Mouse (Mus musculus) inflammation-experienced regulatory T-cells, adult 6 months (primary cell): ENCODE measurements around the gene Snap25. TPM values are rescaled to one million over a fixed set of nuclear protein-coding genes. Genes with fewer than 3 reads are reported as not detected.

Experiments used
- ATAC-seq: one replicate; pipeline ENCODE4 v1.8.0; 2017
- polyA plus RNA-seq, 3 experiments: library from polyadenylated mRNA; unstranded; fragments of 100-300 nt; shearing (Covaris generic); gene quantifications; one replicate each; pipeline ENCODE4 v1.2.1; 2017

The Snap25 gene
- polyA plus RNA-seq, 3 experiments from 2014 or later: not detected

DNA sequence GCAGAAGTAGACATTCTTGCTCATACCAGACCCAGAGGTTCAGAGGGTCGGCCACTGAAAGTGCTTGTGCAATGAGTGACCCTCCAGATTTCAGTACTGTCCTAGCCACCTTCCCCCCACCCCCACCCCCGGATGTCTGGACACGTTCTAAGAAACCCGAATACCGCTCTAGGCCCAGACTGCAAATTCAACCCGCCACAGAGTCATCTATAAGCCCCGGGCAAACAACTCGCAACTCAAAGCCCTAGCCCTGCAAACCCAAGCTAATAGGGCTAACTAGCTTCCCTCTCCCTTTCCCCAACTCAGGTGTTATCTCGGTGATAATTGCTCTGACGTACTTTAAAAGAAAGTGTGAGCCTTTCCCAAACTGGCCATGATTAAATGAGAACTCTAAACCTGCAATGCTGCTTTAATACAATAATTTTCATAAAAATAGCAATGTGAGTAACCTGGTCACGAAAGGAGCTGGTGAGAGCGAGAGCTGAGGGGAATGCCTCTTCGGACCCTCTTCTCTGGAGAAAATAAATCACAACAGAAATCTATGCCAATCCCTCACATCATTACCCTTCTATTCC lies 725 bp upstream of the Snap25 start:
- ATAC-seq: no peak

DNA sequence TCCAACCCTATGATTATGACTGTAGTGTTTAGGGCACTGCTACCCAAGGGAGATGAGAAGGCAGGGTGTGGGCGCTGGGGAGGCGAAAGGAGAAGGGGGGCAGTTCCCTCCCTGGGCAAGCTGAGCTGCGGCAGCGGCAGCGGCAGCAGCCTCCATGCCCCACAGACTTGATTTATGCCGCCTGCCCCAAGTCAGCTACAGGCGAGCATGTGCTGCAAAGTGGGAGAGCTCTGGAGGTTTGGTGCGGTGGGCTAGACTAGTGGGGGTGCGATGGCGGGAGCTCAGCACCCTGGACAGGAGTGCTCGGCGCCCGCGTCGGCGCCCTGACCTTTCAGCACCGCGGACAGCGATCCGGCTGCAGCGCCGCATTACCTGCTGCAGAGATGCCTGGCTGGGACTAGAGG lies 757 bp downstream of the Snap25 start:
- no peak for ATAC-seq

DNA sequence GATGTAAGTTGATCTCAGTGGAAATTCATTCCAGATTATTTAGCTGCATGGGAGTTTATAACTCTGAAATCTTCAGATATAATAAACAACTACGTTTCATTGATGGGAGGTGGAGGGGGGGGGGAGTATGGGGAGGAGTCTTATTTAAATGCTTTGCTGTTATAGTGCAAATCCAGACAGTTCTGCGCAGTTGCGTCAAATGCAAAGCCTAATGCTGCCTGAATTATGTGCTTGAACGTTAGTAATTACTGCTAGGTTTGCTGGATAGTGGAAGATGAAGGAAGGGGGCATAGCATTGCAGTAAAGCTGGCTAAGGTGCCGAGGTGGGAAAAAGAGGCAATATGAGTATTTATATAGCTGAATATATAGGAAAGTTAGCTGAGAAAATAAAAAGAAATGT lies 2.3 kb downstream of the Snap25 start:
- no peak for ATAC-seq

DNA sequence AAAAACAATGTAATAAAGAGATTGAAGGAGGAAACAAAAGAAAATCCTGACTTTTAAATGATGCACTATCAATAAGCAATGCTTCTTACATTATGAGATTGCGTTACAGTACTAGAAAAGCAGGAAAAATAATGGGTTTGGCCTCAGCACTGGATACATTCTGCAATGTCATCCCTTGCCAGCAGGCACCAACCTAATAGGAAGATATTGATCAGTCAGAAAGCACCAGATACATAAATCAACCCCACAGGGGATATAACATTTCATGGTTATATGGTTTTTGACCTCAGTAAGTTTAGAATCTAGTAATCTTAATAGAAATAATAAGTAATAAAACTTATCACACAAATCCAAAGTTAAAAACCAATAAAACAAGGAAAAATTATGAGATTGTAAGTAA lies 3.1 kb downstream of the Snap25 start:
- no peak for ATAC-seq

DNA sequence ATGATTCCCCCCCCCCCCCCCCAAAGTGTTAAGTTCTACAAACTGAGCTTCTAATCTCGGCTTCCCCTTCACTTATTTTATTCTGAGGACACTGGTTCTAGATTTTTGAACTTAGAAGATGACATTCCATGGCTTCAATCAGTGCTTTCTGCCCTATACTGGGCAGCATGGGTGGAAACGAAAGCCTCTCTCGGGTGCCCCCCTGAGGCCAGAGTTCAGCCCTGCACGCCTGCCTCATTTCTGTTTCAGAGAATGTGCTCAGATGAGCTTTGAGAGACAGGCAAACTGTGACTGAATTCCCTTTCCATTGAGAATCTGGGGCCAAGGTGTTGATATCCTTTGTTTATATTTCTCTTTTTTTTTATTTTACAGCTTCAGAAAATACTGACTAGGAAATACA lies 7.0 kb downstream of the Snap25 start:
- no peak for ATAC-seq

DNA sequence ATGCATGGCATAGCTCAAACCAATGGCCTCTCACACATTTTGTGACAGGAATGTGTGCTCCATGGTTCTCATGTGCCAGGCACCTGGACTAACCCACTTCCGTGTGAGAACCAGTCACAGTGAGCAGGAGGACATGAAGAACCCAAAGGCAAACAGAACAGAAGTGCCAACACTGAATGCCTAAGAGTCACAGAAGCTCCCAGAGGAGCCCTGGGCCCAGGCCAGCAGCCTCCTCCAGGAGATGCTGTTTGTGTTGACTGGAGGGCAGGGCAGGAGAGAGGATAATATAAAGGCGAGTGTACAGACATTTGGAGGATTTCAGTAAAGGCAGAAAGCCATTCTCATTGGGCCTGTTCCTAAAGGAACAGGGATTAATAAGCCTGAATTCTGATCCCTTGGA lies 25.0 kb downstream of the Snap25 start:
- ATAC-seq: no peak

DNA sequence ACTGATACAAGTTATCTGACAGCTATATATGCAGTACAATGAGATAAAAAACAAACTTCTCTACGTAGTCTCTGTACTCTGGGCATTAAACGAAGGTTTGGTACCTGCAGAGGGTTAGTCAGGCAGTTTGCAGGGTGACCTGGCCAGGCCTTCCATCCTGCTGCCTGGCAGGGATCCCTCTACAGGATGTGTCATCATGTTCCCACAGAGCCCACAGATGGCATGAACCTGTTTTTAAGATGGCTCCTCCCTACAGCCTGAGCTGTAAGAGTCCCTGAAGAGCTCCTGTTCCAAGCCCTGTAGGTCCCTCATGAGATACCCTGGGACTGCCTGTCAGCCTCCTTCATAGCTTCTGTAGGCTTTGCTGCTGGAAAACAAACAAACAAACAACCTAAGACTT lies 29.0 kb downstream of the Snap25 start:
- ATAC-seq: no peak

DNA sequence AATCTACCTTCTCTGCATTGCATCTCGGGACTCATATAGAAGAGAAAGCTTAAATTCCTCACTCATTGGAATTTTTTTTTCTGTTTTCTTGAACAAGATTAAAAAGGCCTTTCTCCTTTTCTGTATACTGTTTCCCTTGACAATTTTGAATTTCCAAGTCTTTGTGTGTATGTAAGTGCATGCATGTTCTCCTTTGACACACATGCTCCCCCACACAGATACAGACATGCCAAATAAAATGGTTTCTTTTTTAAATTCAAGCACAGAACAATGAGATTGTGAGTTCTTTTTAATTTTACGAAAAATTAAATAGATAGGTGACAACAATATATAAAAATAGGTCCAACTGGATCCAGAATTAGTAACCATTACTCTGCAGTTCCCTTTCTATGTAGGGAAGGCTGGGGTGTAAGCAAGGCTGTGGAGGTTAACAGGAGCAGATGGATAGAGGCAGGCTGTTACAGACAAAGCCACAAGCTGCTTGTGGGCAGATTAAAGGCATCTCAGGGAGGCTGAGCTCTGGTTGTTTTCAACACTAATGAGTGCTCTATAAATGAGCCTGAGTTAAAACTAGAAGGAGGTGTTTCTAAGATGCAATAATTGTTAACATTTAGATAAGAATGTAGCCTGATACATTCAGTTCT lies 31.6 kb downstream of the Snap25 start:
- ATAC-seq: no peak

DNA sequence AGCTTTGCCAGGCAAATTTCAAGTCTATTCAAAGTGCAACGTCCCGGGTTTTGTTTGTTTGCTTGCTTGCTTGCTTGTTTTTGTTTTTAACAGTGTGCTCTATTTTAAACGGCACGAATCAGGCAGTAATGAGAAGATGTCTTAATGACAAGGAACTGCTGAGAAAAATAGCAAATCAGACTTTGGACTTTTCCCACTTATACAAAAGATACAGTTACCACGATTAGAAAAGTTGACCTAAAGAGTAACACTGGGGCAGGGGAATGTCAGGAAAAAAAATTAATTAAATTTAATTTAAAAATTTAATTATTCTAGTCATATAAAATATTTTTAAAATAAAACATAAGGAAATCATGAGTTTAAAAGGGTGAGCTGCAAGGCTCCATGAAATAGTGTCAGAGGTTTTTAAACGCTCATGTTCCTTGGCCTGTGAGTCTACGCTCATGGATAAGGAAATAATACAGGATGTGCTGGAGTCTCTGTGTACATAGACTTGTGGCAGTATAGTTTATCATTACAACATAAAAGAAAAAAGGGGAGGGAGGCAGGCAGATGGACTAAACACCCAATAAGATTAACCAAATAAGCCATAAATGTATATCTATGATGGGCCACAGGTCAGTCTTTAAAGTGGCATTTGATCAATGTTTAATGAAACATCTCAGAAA lies 32.2 kb downstream of the Snap25 start:
- ATAC-seq: no peak

DNA sequence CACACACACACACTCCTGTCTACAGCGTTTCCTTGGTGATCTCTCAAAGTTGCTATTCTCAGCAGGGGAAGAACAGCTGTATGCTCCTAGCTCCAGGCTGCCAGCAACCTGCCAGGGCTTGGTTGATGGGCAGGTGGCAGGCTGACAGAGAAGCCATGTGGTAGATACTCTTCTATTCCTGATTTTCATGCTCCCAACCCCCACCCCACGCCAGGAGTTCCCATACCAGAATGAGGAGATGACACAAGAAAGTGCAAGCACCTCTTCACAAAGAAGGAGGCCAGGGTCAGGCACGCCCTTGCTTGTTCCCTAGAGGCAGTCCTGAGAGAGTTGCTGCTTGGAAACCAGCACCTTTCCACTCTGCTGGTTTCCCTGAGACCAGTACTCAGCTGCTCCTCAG lies 40.4 kb downstream of the Snap25 start:
- no peak for ATAC-seq

DNA sequence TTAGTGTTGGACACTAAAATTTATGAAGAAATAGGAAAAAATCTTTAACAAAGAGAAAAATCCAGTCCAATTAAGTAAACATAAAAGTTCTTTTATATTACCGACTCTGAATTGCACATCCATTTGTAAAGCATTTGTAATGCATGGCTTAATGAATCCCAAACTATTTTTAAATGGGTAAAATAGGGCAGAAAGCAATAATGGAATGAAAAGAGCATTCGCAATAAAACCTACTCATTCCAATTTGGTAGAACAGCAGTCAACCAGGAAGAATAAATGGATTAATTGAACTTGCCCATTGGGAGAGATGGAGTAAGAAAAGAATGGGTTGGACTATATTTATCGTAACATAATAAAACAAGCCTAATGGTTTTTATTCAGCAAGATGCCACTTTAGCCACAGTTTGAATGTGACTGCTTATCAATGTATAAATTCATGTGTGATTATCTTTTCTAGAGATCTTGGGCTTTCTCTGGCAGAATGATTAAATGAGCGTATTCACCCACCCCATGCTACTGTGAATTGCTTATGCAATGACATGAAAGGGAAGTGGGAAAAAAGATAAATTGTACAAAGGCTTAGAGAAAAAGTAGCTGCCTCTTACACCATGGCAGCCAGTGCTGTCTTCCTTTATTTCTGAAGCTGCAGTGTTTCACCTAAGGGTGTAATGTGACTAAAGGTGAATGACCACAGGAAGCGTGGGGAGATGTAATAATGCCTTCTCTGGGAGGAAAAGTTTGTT lies 45.7 kb downstream of the Snap25 start:
- ATAC-seq: no peak

DNA sequence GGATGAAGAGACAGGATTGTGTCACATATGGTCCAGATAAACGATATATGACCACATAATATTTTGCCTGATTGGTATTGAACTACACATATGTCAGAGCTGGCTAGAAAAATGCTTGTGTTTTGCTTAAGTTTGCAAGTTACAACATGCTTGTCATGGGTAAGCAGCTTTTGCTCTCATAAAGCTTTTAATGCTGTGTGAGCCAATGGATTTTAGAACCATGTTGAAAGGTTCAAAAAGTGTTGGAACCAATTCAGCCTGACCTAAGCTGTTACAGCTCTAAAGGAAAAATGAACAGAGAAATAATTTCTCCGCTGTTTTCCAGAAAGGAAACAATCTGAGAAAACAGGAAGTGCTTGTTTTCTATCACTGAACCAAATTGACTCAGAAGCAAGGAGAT lies 64.9 kb downstream of the Snap25 start:
- ATAC-seq: no peak

DNA sequence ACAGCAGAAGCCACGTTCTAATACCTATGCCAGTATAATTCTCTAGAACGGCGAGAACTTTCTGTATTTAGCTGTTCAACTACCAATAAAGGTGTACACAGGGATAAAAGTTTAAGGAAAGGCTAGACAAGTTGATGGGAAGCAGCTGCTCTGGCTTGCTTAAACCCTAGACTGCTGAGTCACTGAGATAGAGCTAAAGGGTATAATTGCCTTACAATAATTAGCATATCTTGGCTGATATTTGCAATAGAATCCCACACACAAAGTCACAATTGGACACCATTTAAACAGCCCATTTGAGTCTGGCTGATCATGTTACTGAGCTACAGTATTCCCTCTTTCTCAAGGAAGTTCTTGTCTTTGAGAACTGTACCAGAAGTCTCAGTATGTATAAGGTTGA lies 65.4 kb downstream of the Snap25 start:
- no peak for ATAC-seq

DNA sequence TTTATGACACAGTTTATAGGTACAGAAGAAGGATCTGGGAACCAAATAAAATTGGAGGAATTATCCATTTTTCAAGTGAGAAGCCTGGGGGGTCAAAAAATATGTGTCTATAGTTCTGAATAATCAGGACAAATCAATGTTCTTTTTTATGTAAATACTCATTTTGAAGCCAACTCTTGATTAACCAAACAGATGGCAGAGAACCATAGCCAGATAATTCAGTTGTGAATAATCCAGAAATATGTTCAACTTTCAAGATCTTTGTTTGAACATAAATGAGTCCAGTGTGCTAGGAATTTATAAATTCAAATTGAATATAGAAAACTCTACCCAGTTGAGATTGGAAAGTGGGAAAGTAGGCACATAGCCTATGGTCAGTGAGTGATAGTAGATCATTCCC lies 67.0 kb downstream of the Snap25 start:
- no peak for ATAC-seq

DNA sequence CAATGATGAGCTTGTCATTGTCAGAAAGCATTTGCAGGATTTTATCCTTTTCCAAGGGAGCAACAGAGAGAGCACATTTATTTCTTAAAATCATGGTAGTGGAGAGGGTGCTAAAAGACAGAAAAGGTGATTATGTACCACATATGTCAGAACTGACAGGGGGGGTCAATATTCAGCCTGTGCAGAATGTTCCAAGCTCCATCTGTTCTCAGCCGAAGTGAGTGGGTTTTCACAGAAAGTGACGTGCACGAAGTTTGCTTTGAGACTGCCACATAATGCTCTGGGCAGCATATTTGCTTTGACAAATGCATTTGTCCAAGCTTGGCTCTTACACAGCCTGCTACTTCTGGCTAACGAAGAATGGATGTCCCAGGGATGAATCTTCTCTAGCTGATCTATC lies 71.1 kb downstream of the Snap25 start:
- ATAC-seq: no peak

DNA sequence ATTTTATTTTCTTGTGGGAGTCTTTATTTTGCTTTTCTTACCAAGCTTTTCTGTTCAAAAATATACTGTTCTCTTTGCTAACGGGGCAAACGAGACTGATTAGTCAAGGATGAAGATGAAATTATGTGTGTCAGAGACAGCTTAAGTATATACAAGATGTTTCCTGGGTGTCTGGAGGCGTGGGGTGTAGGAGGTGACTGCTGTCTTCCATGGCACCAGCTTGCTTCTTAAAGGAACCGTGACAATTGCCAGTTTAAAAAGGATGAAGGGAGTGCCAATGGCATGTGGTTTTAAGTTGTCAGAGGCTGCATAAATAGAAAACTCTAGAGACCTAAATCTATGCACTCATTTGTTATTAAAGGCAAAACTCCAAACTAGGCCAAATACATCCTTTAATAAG lies 75.1 kb downstream of the Snap25 start:
- ATAC-seq: no peak

DNA sequence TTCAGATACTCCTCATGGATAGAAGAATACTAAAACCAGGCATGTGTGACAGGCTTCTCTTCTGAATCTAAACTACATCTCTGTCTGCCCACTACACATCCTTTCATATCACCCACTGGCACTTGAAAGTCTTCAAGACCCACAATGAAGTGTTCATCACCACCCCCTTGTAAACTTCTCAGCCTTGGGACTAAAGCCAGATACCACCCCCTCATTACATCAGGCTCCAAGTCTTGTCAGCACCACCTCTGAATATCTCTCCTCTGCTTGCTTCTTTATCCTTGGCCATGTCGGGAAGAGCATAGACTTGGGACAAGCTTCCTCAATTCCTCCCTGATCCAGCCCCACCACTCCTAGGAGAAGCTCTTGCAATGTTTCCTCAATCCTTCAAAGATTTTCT lies 83.3 kb downstream of the Snap25 start:
- ATAC-seq: no peak

DNA sequence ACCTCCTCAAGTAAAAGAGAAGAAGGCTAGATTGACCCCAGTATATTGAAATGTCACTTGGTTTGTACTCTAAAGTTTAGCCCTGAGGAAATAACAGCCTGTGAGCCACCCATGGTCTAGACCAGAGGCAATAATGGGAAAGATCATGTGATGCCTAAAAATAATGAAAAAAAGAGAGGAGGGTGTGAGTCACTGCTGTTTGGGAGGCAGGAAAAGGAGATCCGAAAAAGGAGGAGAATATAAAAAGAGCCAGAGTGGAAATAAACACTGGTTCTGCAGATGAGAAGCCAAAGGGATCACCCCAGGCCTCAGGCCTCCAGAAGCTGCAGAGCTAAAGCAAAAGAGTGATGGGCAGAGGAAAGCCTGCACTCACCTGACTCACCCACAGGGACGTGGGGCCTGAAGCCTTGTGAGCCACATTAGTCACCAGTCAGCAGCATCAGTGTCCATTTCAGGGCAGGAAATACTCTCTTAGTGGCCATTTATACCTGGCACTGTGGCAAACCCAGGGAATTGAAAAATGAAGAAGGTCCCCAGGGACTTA lies 85.7 kb downstream of the Snap25 start:
- ATAC-seq: no peak

DNA sequence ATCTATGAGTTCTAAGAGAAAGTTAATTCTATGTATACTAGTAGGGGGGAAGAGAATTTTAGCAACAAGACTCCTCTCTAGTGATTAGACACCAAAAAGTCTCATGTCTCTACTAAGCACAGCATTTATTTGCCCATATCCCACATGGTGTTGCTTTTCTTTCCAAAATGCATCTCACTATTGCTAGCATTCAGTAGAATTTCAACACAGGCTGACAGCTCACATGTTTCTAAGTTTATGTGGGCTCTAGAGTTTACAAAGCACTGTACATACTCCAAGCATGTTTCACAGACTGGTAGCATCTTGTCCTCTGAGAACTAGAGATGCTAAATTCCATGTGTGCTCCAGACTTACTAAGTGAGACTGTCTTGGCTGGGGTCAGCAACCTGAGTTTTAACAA lies 87.8 kb downstream of the Snap25 start:
- ATAC-seq: no peak

DNA sequence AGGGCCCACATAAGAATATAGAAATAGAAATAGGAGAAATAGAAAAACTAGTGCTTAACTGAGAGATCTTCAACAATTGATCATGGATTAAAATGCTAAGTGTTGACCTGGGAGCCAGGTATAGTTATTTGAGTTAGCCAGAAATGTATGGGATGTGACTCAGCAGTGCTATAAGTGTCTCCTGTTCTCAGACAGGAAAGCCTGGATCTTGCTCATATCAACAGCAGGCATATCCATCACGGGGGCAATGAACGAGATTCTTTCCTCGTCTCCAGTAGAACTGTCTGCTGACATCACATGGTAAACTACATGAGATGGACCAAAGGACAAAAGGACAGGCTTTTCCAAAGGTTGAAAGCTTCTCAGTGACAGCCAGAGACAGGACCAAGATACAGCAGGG lies 88.8 kb downstream of the Snap25 start:
- ATAC-seq: no peak

DNA sequence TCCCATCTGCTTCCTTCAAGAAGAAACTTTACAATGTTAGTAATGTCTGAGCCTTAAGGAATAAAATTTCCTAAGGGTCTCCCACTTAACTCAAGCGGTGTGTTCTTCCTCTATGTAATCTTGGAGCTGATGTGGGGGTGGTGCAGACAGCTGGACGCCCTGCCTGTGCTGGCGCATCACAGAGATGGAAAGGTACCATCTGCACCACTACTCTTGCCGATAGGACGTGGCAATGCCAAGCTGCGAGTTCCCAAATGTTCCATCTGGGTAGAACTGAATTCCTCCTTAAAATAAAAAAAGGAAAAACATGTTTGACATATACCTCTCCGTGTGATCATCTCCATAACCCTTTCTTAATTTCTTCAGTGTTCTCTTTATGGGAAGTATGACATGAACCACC lies 89.9 kb downstream of the Snap25 start:
- ATAC-seq: no peak

DNA sequence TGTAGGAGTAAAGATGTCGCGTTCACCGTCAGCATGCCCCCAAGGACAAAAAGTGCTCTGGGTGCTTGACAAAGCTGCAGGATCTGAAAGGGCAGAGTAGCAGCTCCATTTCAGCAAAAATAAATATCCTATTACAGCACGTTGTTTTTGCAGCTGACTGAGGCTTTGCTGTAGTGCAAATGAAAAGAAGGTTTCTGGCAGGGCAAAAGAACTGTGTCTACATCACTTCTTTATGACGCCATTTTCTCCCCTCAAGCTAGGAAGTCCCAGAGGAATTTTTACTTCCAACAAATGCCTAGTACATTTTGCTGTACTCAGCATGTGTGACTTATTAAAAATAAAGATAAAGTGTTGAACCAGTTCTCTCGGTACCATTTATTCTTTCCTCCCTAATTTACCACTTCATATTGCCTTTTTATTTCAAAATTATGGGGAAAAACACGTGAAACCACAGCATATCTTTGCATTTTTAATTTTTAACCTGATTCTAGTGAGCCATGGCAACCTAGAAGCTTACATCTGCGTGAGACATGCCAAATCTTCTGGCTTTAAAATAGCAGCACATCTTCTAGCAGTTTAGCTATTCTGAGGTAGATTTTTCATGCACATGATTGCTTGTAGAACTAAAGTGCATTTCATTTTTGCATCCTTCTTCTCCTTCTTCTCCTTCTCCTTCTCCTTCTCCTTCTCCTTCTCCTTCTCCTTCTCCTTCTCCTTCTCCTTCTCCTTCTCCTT lies 94.9 kb downstream of the Snap25 start:
- no peak for ATAC-seq

DNA sequence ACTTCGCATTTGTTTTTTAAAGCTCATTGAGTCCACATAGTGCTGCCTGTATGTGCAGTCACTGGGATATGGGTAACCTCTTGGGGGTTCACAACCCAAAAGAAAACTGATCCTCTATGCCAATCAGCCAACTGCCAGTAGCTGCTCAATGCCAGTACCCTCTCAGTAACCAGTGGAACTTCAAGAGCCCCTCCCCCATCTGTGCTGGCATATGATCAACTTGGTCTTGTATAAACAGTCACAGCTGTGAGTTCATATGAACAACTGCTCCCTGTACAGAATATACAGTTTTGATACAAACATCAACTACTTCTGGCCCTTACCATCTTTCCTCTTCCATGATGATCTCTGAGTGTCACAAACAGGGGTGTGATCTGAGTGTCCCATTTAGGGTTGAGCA lies 98.1 kb downstream of the Snap25 start:
- ATAC-seq: no peak
